Mouse (Mus musculus): ENCODE results near the gene Lama1. TPM values are rescaled to one million over a fixed set of nuclear protein-coding genes. Genes with fewer than 3 reads are reported as not detected.

The Lama1 gene
- total RNA-seq (2023): not detected

GRCm38 (mm10) chr17:67696694-67697386 lies at the start of gene Lama1:
Gene Lama1 (plus strand): TSS chr17:67697259.

Other genes with a start within 250 kb of the Lama1 start
- gene Lrrc30, start 64.5 kb upstream of the Lama1 start, total RNA-seq (2023): not detected

Measured in neutrophil, adult 59 days (primary cell).